Mouse (Mus musculus): ENCODE results near the gene Ndufb7. TPM values are rescaled to one million over a fixed set of nuclear protein-coding genes. Genes with fewer than 3 reads are reported as not detected.
"Not testable (repeated sequence)": the region's sequence is repeated elsewhere in the genome, so short reads cannot be mapped to it uniquely, and the experiment has no call there.

Ndufb7 gene
- polyA plus RNA-seq, 1 experiment from 2014 or later = 288 TPM

- H3K36me3 ChIP-seq = peaks cover 33% of the 10 kb centered on the region
- WGBS = 62% methylated on average over 5 of the region's 5 CpGs
Observed at GRCm38 (mm10) chr8:83568755-83569154, 2.3 kb downstream of the Ndufb7 start.

DNA sequence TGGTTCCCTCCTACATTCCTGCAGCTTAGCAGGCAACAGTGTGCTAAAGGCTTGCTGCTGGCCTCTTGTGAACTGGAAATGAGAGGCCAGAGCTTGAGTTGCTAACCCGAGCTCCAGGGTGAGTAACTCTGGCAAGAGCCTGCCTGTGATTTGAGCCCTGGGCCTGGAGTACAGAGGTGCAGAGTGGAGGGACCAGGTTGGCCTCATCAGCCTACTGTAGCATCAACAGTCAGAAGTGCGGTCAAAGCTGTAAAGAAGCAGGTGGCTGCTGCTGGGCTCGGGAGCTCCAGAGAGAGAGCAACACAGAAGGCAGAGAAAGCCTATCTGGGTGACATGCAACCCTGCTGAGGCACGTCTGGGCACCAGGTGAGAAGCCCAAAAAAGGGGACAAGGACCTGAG lies 2.7 kb downstream of the Ndufb7 start:
- no peak overlapping the region for H3K9ac ChIP-seq
- no peak overlapping the region for H3K4me2 ChIP-seq (replicated peaks)
- peaks cover 33% of the 10 kb centered on the region for H3K36me3 ChIP-seq
- no peaks in the 10 kb centered on the region for H3K9me3 ChIP-seq (replicated peaks)
- WGBS = 71% methylated on average over 4 of the region's 4 CpGs
- H3K4me1 ChIP-seq = peaks cover 26% of the 10 kb centered on the region
- H3K27me3 ChIP-seq = no peaks in the 10 kb centered on the region
- H3K27ac ChIP-seq (replicated peaks) = no peak overlapping the region
- no peak overlapping the region for H3K4me3 ChIP-seq (replicated peaks)
- no peak for ATAC-seq (ENCODE audit: insufficient number of reproducible peaks, low FRiP score, low TSS enrichment, low read depth)

More at GRCm38 (mm10) chr8:83568755-83569154, 2.3 kb downstream of the Ndufb7 start:
- H3K4me2 ChIP-seq (replicated peaks) = no peak overlapping the region
- no peak overlapping the region for H3K4me3 ChIP-seq (replicated peaks)
- H3K9ac ChIP-seq = no peak overlapping the region
- ATAC-seq (ENCODE audit: insufficient number of reproducible peaks, low FRiP score, low TSS enrichment, low read depth) = no peak
- peaks cover 22% of the 10 kb centered on the region for H3K4me1 ChIP-seq
- H3K27ac ChIP-seq (replicated peaks) = no peak overlapping the region
- H3K27me3 ChIP-seq = no peaks in the 10 kb centered on the region
- H3K9me3 ChIP-seq (replicated peaks) = no peaks in the 10 kb centered on the region

GRCm38 (mm10) chr8:83570272-83571000 lies 4.0 kb downstream of the Ndufb7 start:
- 83% methylated on average over 15 of the region's 15 CpGs for WGBS
- peaks cover 39% of the 10 kb centered on the region for H3K4me1 ChIP-seq
- no peak overlapping the region for H3K4me3 ChIP-seq (replicated peaks)
- no peaks in the 10 kb centered on the region for H3K27me3 ChIP-seq
- H3K36me3 ChIP-seq = peaks cover 33% of the 10 kb centered on the region
- H3K27ac ChIP-seq (replicated peaks) = no peak overlapping the region
- no peak overlapping the region for H3K9ac ChIP-seq
- no peak for ATAC-seq (ENCODE audit: insufficient number of reproducible peaks, low FRiP score, low TSS enrichment, low read depth)
- no peak overlapping the region for H3K4me2 ChIP-seq (replicated peaks)
- H3K9me3 ChIP-seq (replicated peaks) = no peaks in the 10 kb centered on the region

DNA sequence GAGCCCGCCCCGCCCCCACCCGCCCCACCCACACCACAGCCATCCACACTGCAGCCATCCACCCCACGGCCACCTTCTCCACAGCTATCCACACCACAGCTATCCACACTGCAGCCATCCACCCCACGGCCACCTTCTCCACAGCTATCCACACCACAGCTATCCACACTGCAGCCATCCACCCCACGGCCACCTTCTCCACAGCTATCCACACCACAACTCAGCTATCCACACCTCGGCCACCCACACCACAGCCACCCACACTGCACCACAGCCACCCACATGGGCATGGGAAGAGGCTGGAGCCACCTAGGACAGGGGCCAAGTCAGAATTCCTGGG lies 4.5 kb downstream of the Ndufb7 start:
- H3K9me3 ChIP-seq (replicated peaks); ATAC-seq (ENCODE audit: insufficient number of reproducible peaks, low FRiP score, low TSS enrichment, low read depth); H3K4me2 ChIP-seq (replicated peaks); H3K27ac ChIP-seq (replicated peaks); H3K27me3 ChIP-seq; H3K9ac ChIP-seq; H3K4me3 ChIP-seq (replicated peaks): not testable (repeated sequence)
- Histone ChIP-seq H3K36me3 (peaks cover 33% of the 10 kb centered on the region), H3K4me1 (peaks cover 44% of the 10 kb centered on the region)
- WGBS = 83% methylated on average over 4 of the region's 7 CpGs

DNA sequence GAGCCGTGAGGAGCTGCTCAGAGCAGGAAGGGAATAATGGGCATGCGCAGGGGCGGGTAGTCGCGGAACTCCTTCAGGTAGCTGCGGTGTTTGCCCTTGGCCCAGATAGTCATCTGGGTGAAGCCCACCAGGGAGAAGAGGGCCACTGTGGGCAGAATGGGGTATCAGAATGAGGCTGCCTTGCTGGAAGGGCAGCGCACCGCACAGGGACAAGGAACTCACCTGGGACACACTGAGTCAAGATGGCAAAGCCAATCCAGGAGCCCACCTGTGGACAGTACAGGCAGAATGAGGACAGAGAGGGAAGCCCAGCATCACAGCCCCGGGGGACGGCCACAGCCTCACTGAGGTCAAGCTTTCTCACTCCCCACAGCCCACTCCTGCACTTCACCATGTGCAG lies 5.3 kb downstream of the Ndufb7 start:
- H3K27ac ChIP-seq (replicated peaks) = no peak overlapping the region
- no peak overlapping the region for H3K9ac ChIP-seq
- no peak overlapping the region for H3K4me3 ChIP-seq (replicated peaks)
- H3K4me2 ChIP-seq (replicated peaks) = no peak overlapping the region
- peaks cover 33% of the 10 kb centered on the region for H3K36me3 ChIP-seq
- H3K27me3 ChIP-seq = no peaks in the 10 kb centered on the region
- no peaks in the 10 kb centered on the region for H3K9me3 ChIP-seq (replicated peaks)
- no peak for ATAC-seq (ENCODE audit: insufficient number of reproducible peaks, low FRiP score, low TSS enrichment, low read depth)
- WGBS = 92% methylated on average over 10 of the region's 10 CpGs
- peaks cover 53% of the 10 kb centered on the region for H3K4me1 ChIP-seq

DNA sequence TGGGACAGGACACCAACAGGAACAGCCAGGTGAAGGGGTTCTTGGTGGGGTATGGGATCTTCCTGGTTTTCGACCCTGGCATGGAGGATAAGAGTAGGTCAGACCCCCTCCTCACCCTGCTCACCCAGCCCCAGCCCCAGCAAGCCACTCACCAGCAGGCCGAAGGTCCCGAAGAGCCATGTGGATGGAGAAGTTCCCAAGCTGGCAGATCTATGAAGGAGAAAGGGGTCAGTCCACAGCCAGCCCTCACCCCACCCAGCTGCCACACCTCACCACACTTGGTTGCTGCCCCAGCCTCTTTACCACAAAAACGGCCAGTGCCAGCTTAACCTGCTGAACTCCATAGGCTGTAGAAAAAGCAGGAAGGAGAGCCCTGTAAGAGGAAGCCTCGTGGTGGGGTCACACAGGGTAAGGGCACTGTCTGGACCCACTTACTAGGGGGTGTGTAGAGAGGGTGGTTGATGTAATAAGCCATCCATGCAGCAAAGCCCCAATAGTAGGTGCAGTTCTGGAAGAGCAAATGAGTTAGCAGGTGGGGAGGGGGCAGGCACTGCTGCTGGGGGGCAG lies 5.9 kb downstream of the Ndufb7 start:
- no peaks in the 10 kb centered on the region for H3K9me3 ChIP-seq (replicated peaks)
- no peak overlapping the region for H3K4me3 ChIP-seq (replicated peaks)
- no peak for ATAC-seq (ENCODE audit: insufficient number of reproducible peaks, low FRiP score, low TSS enrichment, low read depth)
- H3K36me3 ChIP-seq = peaks cover 33% of the 10 kb centered on the region
- H3K9ac ChIP-seq = no peak overlapping the region
- no peak overlapping the region for H3K4me2 ChIP-seq (replicated peaks)
- H3K4me1 ChIP-seq = peaks cover 55% of the 10 kb centered on the region
- H3K27ac ChIP-seq (replicated peaks) = no peak overlapping the region
- WGBS = 83% methylated on average over 5 of the region's 5 CpGs
- H3K27me3 ChIP-seq = no peaks in the 10 kb centered on the region

DNA sequence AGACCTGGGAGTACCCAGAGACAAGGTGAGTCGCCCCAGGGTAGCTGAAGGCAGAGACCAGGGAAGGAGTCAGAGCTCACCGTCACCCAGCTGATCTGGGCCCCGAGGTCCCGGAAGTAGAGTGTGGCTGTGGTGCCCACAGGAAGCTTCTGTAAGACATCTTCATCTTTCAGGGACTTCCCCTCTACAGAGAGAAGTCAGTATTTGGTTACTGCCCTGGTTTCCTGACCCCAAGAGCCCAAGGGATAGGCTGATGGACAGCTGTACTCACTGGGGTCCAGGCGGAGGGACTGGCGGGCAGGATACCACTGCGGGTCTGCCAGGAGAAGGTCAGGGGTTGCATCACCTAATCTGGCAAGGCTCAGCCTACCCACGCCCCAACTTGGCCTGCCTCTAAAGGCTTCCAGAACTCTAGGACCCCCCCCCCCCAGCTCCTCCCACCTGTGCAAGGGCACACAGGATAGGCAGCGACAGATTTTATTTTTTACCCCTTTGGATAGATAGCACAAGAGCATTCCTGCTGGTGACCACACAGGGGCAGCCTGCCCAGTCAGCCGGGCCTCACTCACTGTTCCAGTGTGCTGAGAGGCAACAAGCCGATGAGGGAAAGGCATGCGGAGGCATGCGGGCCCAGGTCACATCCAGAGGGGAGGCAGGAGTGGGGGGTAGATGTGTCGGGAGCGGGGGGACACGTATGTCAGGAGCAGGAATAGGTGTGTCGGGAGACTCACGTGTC lies 6.8 kb downstream of the Ndufb7 start:
- WGBS = 66% methylated on average over 18 of the region's 18 CpGs
- H3K4me1 ChIP-seq = peaks cover 53% of the 10 kb centered on the region
- no peak for ATAC-seq (ENCODE audit: insufficient number of reproducible peaks, low FRiP score, low TSS enrichment, low read depth)
- no peaks in the 10 kb centered on the region for H3K27me3 ChIP-seq
- H3K9ac ChIP-seq = no peak overlapping the region
- no peaks in the 10 kb centered on the region for H3K9me3 ChIP-seq (replicated peaks)
- no peak overlapping the region for H3K27ac ChIP-seq (replicated peaks)
- no peak overlapping the region for H3K4me2 ChIP-seq (replicated peaks)
- no peak overlapping the region for H3K4me3 ChIP-seq (replicated peaks)
- H3K36me3 ChIP-seq = peaks cover 33% of the 10 kb centered on the region

DNA sequence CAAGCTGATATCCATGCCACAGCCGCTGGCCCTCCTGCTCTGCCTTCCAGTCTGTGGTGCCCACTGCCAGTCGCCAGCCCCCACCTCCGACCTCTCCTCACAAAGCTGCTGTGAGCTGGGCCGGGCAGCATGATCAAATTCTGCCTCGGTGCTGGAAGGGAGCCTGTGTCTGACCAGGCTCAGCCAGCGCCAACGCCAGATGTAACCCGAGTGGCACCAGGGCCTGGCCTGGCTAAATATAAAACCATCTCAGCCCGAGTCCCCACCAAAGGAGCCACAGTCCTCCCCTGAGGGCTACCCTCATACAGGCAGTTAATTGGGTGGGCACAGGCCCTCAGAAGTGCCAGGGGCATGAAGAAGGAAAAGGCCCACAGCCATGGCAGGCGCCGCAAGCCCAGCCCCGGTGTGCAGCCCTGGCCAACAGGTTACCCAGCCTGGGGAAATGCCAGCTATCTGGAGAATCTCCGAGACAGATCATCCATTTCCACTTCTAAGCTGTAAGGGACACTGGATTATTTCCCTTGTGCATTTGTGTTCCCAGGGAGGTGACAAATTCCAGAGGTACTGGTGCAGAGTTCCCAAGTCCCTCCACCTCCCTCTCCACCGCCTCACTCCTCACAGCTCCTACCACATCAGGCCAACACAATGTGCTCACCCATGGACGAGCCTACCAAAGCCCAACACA lies 8.3 kb downstream of the Ndufb7 start:
- Histone ChIP-seq H3K27ac (replicated peaks) (peak overlapping the region; percentile 80), H3K4me3 (replicated peaks) (no peak overlapping the region), H3K9ac (no peak overlapping the region), H3K36me3 (peaks cover 31% of the 10 kb centered on the region), H3K27me3 (no peaks in the 10 kb centered on the region), H3K4me2 (replicated peaks) (no peak overlapping the region), H3K9me3 (replicated peaks) (no peaks in the 10 kb centered on the region), H3K4me1 (peaks cover 65% of the 10 kb centered on the region)
- ATAC-seq (ENCODE audit: insufficient number of reproducible peaks, low FRiP score, low TSS enrichment, low read depth) = no peak
- 70% methylated on average over 15 of the region's 15 CpGs for WGBS

DNA sequence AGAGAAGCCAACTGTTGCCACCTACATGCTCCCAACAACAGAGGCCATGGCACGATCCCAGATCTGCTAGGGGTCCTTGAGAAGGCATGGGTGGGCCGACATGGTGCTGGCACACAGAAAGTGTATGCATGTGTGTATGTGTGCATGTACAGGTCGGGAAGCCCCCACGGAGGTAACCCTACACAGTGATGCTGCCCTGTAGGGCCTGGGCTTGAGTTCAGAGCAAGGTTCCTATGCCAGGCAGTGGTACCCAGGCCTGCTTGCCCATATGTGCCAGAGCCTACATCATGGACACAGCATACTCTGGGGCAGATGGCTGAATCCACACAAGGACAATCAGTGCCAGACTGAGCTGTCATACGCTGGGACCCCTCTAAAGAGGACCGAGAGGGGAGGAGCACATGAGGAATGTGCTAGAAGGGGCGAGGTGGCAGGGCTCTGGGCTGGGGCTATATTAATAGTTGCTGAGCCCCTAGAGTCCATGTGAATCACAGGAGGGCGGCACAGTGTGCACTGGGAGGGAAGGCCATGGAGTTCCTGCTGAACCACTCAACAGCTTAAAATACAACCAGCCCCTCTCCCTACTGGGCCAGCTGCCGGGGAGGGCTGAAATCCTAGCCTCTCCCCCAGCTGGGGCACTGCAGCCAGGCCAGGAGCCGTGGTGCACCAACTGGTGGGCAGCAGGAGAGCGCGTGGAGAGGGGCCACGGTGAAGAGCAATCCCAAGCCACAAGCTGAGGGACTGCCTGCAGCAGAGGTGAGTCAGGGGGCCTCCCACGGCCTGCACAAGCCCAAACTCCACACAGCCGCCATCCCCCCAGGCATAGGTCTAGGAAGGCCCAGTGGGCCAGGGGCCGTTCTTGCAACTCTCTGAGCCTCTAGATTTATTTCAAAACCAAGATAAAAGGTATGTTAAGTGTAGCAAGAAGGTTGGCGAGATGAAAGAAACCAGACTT lies 9.4 kb downstream of the Ndufb7 start:
- 56% methylated on average over 17 of the region's 17 CpGs for WGBS
- H3K4me3 ChIP-seq (replicated peaks) = no peak overlapping the region
- peak; percentile 32 for ATAC-seq (ENCODE audit: insufficient number of reproducible peaks, low FRiP score, low TSS enrichment, low read depth)
- no peak overlapping the region; the same call in 1 of the 2 replicates for H3K4me2 ChIP-seq (replicated peaks)
- H3K9me3 ChIP-seq (replicated peaks) = no peaks in the 10 kb centered on the region
- peaks cover 22% of the 10 kb centered on the region for H3K36me3 ChIP-seq
- H3K27ac ChIP-seq (replicated peaks) = peak overlapping the region; percentile 80
- H3K9ac ChIP-seq = no peak overlapping the region
- H3K4me1 ChIP-seq = peaks cover 66% of the 10 kb centered on the region
- no peaks in the 10 kb centered on the region for H3K27me3 ChIP-seq

- H3K4me1 ChIP-seq = peaks cover 66% of the 10 kb centered on the region
- no peak overlapping the region for H3K9ac ChIP-seq
- H3K4me3 ChIP-seq (replicated peaks) = no peak overlapping the region
- no peak for ATAC-seq (ENCODE audit: insufficient number of reproducible peaks, low FRiP score, low TSS enrichment, low read depth)
- 53% methylated on average over 4 of the region's 4 CpGs for WGBS
- no peak overlapping the region; the same call in 1 of the 2 replicates for H3K4me2 ChIP-seq (replicated peaks)
- H3K9me3 ChIP-seq (replicated peaks) = no peaks in the 10 kb centered on the region
- no peaks in the 10 kb centered on the region for H3K27me3 ChIP-seq
- peak overlapping the region; percentile 80 for H3K27ac ChIP-seq (replicated peaks)
- H3K36me3 ChIP-seq = peaks cover 18% of the 10 kb centered on the region
Observed at GRCm38 (mm10) chr8:83576516-83576895, 10.0 kb downstream of the Ndufb7 start.
